Mouse (Mus musculus) urinary bladder, postnatal 36 days (tissue): ENCODE data around the gene Gm8439.

Source experiments
- DNase-seq, 2 experiments: peaks; one replicate each; pipeline ENCODE4 v3.0.0; 2022; ENCODE audit warnings: low spot score in 2 of 2, mixed read lengths in 1 of 2

The Gm8439 gene

DNA sequence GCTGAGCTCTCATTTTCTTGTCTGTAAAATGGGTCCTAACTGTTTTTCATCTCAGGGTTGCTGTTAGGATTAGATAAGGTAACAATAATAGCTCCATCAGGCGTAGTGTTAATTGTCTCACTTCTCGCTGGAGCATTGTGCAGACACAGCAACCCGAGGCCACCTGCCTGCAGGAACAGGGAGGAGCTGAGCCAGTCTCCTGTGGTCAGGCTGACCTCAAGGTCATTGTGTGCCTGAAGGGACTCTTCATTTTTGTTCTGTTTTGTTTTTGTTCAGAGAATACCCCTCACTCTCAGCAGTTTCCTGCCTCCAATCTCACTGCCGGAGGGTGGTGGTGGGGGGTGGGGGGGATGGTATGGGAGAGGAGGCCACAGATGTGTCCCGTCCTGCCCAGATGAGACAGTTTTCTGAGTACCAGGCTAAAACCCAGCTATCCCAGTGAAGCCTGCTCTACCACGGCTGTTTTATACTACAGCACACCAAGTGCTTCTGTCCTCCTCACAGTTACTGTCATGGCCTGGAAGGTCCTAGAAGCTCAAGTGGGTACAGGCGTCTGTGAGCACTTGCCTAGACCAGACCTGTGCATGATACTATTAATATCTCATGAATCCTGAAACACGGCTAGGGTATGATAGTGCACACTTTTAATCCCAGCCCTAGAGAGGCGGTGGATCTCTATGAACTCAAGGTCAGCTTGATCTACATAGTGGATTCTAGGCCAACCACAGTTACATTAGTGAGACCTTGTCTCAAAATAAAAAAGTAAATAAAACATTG lies 23.9 kb downstream of the Gm8439 start:
- no peak for DNase-seq

DNA sequence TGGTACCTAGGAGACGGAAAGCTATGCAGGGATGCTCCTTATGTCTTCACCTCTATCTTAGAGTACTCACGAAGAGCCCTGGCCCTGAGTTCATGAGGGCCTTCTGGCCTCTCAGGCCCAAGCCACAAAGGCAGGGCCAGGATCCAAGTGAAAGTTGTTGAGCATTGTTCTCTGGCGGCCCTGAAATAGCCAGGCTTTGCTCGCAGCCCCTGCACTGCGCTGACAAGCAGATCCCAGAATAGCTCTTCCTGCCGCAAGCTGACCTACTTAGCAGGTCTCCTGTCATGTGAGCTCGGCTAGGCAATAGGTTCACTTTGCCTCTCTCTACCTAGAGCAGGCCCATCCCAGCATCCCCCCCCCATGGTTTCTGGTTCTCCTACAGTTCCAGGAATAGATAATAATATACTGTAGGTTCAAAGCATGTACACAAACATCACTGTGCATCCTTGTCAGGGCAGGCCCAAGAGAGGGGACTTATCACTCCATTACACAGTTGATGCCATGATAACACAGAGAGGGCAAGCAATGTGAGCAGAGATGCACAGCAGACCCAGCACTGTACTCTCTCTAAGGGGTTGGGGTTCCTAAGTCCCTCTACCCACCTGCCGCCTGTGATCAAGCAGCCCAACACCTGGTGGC lies 25.3 kb downstream of the Gm8439 start:
- no peak for DNase-seq

DNA sequence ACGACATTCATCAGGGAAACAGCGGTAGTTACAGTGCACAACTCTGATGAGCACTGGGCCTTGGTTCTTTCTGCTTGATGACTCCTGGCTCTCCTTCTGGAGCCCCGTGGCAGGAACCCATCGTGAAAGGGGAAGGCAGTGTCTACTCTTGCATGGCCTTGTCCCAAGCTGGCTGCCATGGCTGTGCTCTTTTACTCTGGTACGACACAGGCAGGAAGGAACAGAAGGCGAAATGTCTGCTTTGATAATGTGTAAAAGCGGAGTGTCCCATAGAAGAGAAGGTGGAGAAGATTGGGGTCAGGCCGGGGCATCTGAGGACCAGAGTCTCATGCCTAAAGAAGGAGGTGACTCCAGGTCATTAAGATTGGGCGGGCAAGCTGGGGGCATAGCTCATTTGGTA lies 26.1 kb downstream of the Gm8439 start:
- DNase-seq: no peak

DNA sequence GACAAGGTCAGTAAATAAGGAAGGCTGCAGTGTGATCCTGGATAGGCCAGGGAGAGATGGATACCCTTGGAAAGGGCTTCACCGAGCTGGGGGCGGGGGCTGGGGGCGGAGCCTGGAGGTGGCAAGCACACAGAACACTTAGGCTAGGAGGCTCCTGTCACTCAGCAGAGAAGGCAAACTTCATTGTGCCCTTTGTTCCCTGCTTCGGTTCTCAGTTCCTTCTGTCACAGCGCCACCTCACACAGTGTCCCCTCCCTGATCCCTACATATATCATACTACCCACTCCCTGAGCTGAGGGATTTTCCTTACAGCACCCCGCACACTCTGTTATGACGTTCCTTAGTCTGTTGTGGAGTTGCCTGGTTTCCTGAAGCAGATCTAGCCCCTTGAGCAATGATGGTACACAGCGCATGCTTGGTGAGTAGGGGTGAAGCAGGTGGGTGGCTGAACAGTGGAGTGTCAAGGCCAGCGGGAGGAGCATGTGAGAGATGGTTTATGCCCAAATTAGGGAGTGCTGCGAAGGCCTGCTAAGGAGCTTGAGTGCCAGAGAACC lies 27.1 kb downstream of the Gm8439 start:
- no peak for DNase-seq

DNA sequence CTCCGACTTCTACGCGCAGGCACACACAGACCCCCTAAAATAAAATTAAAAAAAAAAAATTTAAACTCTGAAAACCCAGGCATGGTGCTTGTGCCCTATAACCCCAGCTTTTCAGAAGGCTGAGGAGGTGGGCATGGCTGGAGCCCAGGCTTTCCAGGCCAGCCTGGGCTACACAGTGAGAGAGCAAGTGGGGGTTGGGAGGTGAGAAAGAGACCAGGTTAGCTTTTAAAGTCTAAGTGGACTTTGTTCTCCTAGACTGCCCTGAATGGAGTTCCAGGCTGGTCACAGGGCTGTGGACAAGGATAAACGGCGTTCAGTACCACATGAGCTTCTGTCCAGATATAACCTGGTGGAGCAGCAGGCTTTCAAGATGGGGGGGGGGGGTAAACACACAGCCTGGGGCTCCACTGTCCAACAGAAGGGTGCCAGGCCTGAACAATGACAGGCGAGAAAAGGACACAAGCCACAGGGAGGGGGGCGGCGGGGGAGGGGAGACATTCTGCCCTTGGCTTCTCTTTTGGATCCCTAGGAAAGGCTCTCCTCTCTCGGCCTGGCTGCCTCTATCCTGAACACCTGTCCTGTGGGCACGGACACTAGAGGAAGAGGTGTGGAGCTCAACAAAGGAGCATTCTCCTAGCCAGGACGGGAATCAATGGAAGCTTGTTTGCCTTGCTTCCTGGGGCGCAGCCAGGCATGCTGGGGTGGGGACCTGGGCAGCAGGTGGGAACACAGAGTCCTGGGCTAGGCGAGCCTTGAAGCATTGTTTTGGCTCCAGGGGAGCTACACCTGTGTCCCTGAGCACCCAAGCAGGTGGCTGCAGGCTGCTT lies 27.9 kb downstream of the Gm8439 start:
- no peak for DNase-seq

DNA sequence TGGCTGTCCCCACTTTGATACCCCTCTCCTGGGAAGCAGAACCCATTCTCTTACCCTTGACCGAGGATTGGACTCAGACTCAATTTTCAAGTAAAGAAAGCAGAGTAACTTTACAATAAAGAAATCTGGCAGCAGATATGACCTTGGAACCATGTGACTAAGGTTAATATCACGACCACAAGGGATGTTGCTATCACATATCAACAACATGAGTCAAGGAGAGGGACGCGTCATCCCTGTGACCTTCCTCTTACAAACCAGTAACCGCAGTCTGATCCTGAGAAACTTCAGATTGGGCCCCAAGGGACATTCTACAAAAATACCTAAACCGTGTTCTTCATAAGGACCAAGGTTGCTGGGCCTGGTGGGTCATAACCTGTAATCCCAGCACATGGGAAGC lies 39.2 kb downstream of the Gm8439 start:
- no peak for DNase-seq

DNA sequence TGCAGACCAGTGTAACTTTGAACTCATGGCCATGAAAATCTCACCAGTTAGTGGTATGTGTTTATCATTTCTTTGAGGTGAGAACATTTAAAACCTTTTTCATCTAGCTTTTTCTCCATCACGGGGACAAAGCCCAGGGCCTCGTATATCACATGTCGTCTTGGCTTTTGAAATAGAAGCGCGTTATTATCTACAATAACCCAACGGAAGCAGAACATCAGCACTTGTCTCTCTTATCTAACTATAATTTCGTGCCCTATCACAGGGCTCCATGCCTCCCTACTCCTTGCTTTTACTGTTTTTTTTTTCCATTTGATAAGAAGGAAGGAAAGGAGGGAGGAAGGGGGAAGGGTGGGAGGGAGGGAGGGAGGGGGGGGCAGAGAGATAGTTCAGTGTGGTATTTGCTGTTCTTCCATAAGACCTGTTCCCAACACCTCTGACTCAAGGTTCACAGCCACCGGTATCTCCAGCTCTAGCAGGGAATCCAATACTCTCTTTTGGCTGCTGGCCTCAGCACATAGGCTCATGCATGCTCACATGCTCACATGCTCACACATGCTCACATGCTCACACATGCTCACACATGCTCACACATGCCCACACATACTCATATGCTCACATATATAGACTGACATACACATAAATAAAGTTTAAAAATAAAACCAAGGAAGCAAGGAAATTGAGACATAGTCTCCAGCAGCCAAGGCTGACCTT lies 41.8 kb downstream of the Gm8439 start:
- DNase-seq: no peak

DNA sequence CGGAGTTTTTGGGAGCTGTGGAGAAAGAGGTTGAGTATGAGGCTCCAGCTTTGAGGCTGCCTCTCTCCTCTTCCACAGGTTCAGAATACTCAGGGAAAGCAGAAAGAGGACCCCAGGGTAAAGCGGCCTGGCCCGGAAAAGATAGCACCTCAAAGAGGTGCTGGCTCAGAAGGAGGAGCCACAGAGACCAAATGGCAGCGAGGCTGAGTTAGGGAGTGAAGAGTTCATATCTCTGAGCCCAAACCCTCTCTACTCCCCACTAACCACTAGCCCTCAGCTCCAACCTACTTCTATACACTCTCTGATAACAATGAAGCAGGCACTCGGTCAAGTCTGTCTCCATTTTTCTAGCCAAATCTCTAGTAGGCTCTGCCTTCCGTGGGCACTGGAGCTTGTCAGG lies 43.3 kb downstream of the Gm8439 start:
- no peak for DNase-seq

DNA sequence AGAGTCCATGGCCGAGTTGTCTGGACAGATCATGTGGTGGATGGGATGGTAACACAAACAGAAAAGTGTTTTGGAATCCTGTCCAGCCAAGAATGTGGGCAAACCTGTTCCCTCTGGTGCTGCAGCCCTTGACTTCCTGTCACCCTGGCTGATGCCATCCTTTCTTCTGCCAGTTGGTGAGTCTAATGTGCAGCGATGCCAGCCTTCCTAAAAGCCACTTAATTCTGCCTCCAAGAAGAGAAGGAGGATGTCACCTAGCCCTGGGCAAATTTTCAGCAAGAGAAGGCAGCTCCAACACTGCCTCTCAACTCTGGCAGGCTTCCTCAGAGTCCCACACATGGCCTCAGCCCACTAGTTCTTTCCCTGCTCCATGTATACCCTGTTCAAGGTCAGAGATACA lies 46.8 kb downstream of the Gm8439 start:
- no peak for DNase-seq

DNA sequence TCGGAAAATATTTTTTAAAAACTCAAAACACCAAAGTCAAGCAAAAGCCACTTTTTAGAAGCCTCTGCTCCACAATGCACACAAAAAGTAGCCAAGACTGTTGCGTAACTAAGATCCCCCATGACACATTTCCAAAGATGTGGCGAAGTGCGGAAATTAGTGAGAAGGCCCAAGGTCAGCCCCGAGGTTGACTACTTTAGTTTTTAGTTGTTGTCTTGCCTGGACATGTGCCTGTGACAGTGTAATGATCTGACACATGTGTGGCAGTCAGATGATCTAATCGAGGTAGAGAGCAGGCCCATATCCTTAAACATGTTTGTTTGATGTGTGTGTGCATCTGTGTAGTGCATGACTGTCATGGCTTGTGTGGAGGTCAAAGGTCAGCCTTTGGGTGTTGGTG lies 53.4 kb downstream of the Gm8439 start:
- DNase-seq: no peak

DNA sequence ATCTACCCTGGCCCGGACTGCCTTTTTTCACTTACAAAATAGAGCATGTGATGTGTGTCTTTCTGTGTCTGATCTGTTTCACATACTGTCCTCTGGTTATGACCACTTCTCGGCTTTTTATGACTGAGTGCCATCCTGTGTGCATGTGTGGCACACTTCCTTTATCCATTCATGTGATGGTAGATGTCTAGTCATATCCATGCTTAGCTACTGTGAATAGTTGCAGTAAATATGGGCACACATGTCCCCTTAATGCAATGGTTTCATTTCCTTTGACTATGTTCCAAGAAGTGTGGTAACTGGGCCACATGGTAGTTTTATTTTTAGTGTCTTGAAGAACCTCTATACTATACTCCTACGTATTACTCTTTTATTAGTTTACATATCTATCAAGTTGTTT lies 55.4 kb downstream of the Gm8439 start:
- DNase-seq: no peak

DNA sequence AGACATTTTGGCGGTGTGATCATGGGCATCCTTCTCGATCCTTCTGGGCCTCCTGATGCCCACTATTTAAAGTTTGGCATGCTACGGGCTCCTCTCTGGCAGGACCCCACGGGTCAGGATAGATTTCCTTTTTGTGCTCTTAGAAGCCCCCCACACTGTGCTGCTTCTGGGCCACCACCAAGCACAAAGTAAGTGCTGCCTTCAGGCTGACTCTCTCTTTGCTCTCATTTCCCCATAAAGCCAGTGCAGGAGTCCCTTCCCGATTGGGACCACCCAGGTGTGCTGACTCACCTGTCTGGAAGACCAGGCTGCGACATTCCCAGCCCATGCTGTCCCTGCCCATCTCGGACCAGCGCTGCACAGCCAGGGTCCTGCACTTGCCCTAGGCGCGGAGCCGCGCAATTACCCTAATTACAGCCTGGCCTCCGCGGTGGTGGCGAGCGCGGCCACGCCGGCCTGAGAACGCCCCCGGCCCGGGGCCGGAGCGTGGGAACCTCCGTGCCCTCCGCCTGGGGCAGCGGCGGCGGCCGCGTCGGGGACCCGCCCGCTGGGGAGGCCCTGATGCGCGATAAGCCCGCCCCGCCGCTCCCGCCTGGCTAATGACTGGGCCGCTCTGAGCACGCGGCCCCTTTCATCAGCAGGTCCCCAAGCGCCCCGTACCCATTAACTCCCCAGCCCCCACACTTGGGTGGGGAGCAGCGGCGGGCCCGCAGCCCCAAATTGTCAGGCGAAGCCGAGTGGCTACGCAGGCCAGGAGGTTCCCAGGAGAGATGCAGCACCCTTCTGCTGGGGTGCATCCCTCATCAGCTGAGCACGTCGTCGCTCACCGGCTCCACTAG lies 61.0 kb downstream of the Gm8439 start:
- DNase-seq: no peak

DNA sequence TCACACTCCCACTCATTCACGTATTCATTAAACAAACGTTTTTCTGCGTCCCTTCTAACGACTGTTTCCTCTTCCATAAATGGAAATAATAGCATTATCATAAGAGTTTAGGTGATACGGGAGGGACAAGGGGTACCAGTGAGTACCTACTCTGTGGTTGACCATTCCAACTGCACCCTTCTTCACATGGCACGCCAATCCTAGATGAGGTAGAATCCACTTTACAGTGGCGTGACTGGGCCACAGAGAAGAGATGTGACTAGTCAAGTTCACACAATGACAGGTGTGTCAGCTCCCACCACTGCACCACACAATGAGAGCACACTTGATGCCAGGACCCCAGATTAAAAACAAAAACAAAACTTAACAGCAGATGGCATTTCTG lies 61.7 kb downstream of the Gm8439 start:
- DNase-seq: no peak

DNA sequence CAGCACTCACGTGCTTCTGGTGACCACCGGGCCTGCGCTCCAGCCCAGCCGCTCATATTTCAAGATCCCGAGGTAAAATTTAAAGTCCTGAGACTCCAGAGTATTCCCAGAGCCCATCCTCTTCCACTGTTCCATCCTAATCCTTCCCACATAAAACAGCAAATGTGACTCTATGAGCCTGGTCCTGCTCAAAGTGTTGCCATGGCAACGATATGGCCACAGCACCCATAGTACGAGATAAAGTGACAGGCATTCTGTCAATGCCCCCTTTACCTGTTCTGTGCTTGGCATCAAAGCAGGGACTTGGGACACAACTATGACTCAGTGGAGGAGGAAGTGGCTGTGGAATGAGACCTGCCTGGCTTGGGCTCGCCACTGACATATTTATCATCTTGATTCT lies 67.4 kb downstream of the Gm8439 start:
- DNase-seq: no peak
